Mouse (Mus musculus) lung, embryonic 16.5 days (tissue): ENCODE data around the gene Tmem256. TPM values are rescaled to one million over a fixed set of nuclear protein-coding genes. Genes with fewer than 3 reads are reported as not detected.
"Not testable (repeated sequence)": the region's sequence is repeated elsewhere in the genome, so short reads cannot be mapped to it uniquely, and the experiment has no call there.

ENCODE experiments used
- ATAC-seq: fragments of 200-750 bp; cut with Nextera tagmentation; 2 replicates; pipeline ENCODE4 v1.8.0; 2017; ENCODE audit warnings: low read depth, mild to moderate bottlenecking, moderate library complexity
- H3K27ac ChIP-seq: fragments of 300-500 bp; sonication (generic); 2 replicates; pipeline ENCODE4 v1.5.1; 2014; ENCODE audit warnings: mild to moderate bottlenecking, control low read depth, low read length
- H3K27me3 ChIP-seq: fragments of 300-500 bp; sonication (generic); 2 replicates; pipeline ENCODE4 v1.6.1; 2014; ENCODE audit warnings: low read depth, low read length, mixed read lengths; ENCODE audit not compliant: control insufficient read depth, insufficient read depth
- H3K36me3 ChIP-seq: fragments of 300-500 bp; sonication (generic); 2 replicates; pipeline ENCODE4 v1.6.1; 2014; ENCODE audit warnings: low read length; ENCODE audit not compliant: control insufficient read depth, insufficient read depth
- H3K4me1 ChIP-seq: fragments of 300-500 bp; sonication (generic); replicated peaks from 2 replicates; pipeline ENCODE4 v1.6.1; 2014; ENCODE audit warnings: low read length, mixed read lengths; ENCODE audit not compliant: control insufficient read depth, insufficient read depth
- H3K4me2 ChIP-seq: fragments of 300-500 bp; sonication (generic); 2 replicates; pipeline ENCODE4 v1.6.1; 2014; ENCODE audit warnings: low read depth, low read length, control low read depth
- H3K4me3 ChIP-seq: fragments of 300-500 bp; sonication (generic); 2 replicates; pipeline ENCODE4 v1.5.1; 2014; ENCODE audit warnings: mild to moderate bottlenecking, low read length, control low read depth
- H3K9ac ChIP-seq: fragments of 300-500 bp; sonication (generic); 2 replicates; pipeline ENCODE4 v1.6.1; 2014; ENCODE audit warnings: low read length, control low read depth
- H3K9me3 ChIP-seq: fragments of 300-500 bp; sonication (generic); 2 replicates; pipeline ENCODE4 v1.6.1; 2016; ENCODE audit warnings: low read length; ENCODE audit not compliant: control insufficient read depth
- WGBS: fragments of 180-500 bp; shearing (Covaris S2); extraction: QIAGEN DNeasy Blood & Tissue Kit; methylation state at CpG from one replicate; pipeline ENCODE4 v1.1.7; 2014; 5-methylcytosine and 5-hydroxymethylcytosine counted together
- polyA plus RNA-seq: library from polyadenylated mRNA; unstranded; fragments of >200 nt; fragmentation: Nextera tagmentation; extraction: Ambion mirVana; gene quantifications from 2 replicates; pipeline ENCODE4 v1.2.1, GENCODE M21; 2015

Tmem256 gene
- polyA plus RNA-seq, 1 experiment from 2014 or later = 452 TPM

DNA sequence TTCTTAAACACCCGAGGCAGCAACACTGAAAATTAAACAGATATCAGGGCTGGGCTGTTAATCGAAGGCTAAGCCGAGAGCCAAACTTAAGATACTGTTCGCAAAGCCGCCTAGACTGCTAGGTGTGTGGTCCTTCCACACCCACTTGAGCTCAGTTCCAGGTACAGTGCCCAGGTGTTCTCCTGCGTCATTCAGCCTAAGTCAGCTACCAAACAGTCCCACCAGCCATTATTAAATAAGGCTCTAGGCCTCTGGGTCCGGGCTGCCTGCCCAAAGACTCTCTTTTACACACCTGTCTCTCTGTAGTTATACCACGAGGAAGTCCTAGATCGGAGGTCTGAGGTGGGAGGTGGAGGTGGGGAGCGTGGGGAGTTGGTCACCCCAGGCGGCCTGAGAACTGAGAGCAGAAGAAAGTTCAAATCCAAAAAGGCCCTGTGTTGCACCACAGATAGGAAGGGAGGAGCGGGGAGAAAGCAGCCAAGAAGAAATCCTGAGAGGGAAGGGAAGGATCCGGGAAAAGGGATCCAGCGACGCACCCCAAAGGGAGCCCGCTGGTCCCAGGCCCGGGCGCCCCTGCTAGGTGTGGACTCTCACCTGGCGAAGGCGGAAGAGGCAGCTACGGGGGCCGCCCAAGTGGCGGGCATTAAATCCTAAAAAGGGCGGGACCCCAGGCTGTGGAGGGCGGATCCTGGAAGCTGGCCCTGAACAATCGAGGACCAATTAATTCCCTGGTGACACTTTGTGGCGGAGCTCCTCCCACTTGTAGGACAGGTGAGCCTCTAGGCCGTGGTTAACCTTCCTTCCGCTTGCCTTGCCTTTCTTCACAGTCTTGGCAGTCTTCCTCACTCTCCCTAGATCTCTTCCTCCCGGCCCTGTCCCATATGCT lies 20.0 kb downstream of the Tmem256 start, which contains the start of gene Tnk1:
TSS of gene Tnk1 (minus strand) at position 618 of the 886 bp plus-strand sequence.
- ATAC-seq = peak; percentile 89
- peak within 1 kb of the TSS; percentile 68 for H3K27ac ChIP-seq
- 13% methylated on average over 30 of the region's 30 CpGs for WGBS
- no peaks in the 10 kb centered on the region for H3K9me3 ChIP-seq
- peak within 1 kb of the TSS; percentile 46 for H3K4me2 ChIP-seq
- peak within 1 kb of the TSS; percentile 48; the same call in 1 of the 2 replicates for H3K9ac ChIP-seq
- H3K36me3 ChIP-seq = no peaks in the 10 kb centered on the region
- no peaks in the 10 kb centered on the region for H3K4me1 ChIP-seq
- H3K4me3 ChIP-seq = peak within 1 kb of the TSS; percentile 39
- no peaks in the 10 kb centered on the region; the same call in 1 of the 2 replicates for H3K27me3 ChIP-seq

GRCm38 (mm10) chr11:69863729-69864128 lies 25.4 kb downstream of the Tmem256 start:
- WGBS = 52% methylated on average over 3 of the region's 3 CpGs
- ATAC-seq, H3K27ac ChIP-seq: not testable (repeated sequence)

GRCm38 (mm10) chr11:69864138-69864860 lies 26.0 kb downstream of the Tmem256 start:
- no peaks in the 10 kb centered on the region; the same call in 1 of the 2 replicates for H3K27me3 ChIP-seq
- no peaks in the 10 kb centered on the region for H3K36me3 ChIP-seq
- 38% methylated on average over 8 of the region's 8 CpGs for WGBS
- no peaks in the 10 kb centered on the region for H3K9me3 ChIP-seq
- H3K4me2 ChIP-seq = no peak overlapping the region
- H3K27ac ChIP-seq = no peak overlapping the region
- no peak for ATAC-seq
- no peak overlapping the region for H3K4me3 ChIP-seq
- H3K9ac ChIP-seq = no peak overlapping the region
- H3K4me1 ChIP-seq = no peaks in the 10 kb centered on the region

More at GRCm38 (mm10) chr11:69863729-69864128, 25.4 kb downstream of the Tmem256 start:
- not testable (repeated sequence) for H3K9me3 ChIP-seq, H3K36me3 ChIP-seq, H3K4me3 ChIP-seq, H3K4me1 ChIP-seq, H3K4me2 ChIP-seq, H3K27me3 ChIP-seq, H3K9ac ChIP-seq

GRCm38 (mm10) chr11:69865561-69865960 lies 27.2 kb downstream of the Tmem256 start:
- H3K4me1 ChIP-seq = no peaks in the 10 kb centered on the region
- WGBS = 80% methylated on average over 9 of the region's 9 CpGs
- no peak overlapping the region for H3K27ac ChIP-seq
- ATAC-seq = no peak
- H3K36me3 ChIP-seq = no peaks in the 10 kb centered on the region
- H3K9me3 ChIP-seq = no peaks in the 10 kb centered on the region
- H3K4me3 ChIP-seq = no peak overlapping the region
- H3K9ac ChIP-seq = no peak overlapping the region
- H3K4me2 ChIP-seq = no peak overlapping the region
- no peaks in the 10 kb centered on the region; the same call in 1 of the 2 replicates for H3K27me3 ChIP-seq

DNA sequence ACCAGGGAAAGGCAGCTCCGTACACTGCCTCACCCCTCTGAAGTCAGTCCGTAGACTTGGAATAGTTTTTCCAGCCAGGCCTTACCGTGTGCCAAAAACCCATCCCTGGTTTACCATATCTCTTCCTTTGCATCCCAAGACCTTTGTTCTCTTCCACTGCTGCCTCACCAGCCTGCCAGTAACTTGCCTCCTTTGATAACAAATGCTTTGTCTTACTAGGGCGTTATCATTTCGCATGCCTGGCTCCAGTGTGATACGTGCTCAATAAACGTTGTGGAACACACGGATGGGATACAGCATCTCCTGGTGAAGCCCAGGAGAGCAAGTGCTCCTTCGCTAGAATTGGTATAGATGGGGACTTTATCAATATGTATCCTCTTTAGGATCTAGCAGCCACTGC lies 29.0 kb downstream of the Tmem256 start:
- Histone ChIP-seq H3K36me3 (no peaks in the 10 kb centered on the region), H3K27ac (no peak overlapping the region), H3K4me2 (no peak overlapping the region), H3K9ac (no peak overlapping the region), H3K27me3 (no peaks in the 10 kb centered on the region; the same call in 1 of the 2 replicates), H3K4me1 (no peaks in the 10 kb centered on the region), H3K9me3 (no peaks in the 10 kb centered on the region), H3K4me3 (no peak overlapping the region)
- ATAC-seq = no peak
- 51% methylated on average over 9 of the region's 9 CpGs for WGBS

DNA sequence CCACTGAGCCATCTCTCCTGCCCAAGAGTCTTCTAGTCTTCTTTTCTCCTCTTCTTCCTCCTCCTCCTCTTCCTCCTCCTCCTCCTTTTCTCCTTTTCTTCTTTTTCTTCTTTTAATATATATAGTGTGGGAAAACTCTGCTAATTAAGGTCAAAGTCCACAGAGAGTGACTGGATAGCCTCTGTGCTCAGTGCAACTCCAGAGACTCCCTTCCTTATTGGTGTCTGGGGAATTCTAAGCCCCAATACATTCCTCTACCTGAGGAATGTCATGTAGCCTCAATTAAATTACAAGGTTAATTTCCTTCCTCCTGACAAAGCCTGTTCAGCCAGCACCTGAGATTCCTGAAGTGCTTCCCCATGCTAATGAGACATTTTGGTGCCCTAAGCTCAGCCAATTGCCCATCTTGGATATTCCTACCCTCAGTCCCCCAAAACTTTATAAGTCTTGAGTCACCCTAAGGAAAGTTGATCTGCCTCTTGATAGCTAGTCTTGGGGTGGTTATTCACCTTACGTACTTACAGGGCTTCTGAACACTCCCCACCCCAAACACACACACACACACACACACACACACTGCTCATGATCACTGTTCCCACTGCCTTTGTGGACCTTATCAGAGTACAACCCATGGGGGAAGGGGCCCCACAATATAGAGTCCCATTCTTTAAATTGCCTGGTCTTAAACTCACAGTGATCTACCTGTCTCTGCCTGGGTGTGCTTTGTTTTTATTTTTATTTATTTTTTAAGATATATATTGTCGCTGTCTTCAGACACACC lies 32.2 kb downstream of the Tmem256 start:
- Histone ChIP-seq H3K4me1 (peaks cover under 1% of the 10 kb centered on the region), H3K9me3 (no peaks in the 10 kb centered on the region), H3K9ac (no peak overlapping the region), H3K27me3 (no peaks in the 10 kb centered on the region; the same call in 1 of the 2 replicates), H3K4me2 (no peak overlapping the region), H3K36me3 (no peaks in the 10 kb centered on the region), H3K27ac (no peak overlapping the region), H3K4me3 (no peak overlapping the region)
- no peak for ATAC-seq
- WGBS = 92% methylated on average over 2 of the region's 2 CpGs

DNA sequence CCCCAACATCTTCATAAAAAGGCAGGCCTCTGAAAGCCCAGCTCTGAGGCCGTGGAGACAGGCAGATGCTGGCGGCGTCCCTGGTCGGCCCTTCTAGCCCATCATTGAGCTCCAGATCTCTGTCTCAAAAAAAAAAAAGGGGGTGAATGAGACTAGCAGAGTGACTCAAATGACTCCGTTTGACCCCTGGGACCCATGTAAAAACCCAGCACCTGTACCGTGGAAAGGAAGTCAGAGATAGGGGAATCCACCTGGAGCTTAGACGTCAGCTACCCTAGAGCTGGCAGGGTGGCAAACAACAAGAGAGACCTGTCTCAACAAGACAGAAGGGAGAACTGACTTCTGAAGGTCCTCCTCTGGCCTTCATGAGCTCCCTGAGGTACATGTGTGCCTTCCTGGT lies 33.5 kb downstream of the Tmem256 start:
- Histone ChIP-seq H3K4me3 (no peak overlapping the region), H3K36me3 (no peaks in the 10 kb centered on the region), H3K4me2 (no peak overlapping the region), H3K27ac (no peak overlapping the region), H3K9me3 (no peaks in the 10 kb centered on the region), H3K9ac (no peak overlapping the region), H3K4me1 (peaks cover 13% of the 10 kb centered on the region), H3K27me3 (no peaks in the 10 kb centered on the region)
- no peak for ATAC-seq
- 80% methylated on average over 7 of the region's 7 CpGs for WGBS

DNA sequence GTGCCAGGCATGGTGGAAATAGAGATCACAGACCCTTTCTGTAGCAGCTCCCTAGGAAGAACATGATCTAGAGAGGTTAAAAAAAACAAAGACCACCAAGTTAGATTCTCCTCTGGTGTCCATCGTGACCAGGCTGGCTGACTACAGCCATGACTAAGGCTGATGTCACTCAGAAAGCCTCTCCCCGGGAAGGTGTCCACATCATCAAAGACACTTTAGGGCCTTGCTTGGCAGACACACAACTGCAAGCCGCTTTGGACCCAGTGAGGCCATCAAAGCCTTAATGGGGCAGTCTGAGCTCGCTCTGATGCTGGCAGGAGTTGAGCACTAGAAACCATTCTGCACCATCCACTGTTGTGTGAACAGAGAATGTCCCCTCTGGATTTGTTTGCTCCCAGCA lies 34.1 kb downstream of the Tmem256 start:
- H3K4me1 ChIP-seq = peaks cover 19% of the 10 kb centered on the region
- H3K27ac ChIP-seq = no peak overlapping the region
- no peaks in the 10 kb centered on the region for H3K36me3 ChIP-seq
- WGBS = 67% methylated on average over 4 of the region's 4 CpGs
- no peaks in the 10 kb centered on the region for H3K9me3 ChIP-seq
- no peak overlapping the region for H3K4me3 ChIP-seq
- no peak overlapping the region for H3K9ac ChIP-seq
- H3K4me2 ChIP-seq = no peak overlapping the region
- ATAC-seq = no peak
- H3K27me3 ChIP-seq = no peaks in the 10 kb centered on the region
